Mouse (Mus musculus): ENCODE results near the gene Spata25. TPM values are rescaled to one million over a fixed set of nuclear protein-coding genes. Genes with fewer than 3 reads are reported as not detected.

Spata25 gene
- total RNA-seq (2023) = not detected

DNA sequence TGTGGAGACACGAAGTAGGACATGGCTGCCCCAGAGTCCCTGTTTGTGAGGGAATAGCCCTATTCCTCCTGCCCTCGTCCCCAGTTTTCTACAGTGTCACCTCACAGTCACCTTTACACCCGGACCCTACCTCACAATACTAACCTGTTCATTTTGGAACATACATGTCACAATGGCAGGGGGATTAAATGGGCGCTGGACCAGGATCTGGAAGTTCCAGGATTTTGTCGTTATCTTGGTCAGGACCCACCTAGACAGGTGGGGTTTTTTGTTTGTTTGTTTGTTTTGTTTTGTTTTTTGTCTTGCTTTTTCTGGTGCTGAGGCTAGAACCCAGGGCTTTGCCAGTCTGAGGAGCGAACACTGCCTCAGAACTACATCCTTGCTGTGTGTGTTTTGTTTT, at the start of gene Spata25:
Spata25 (minus strand) TSS at position 101 of the 400 bp plus-strand sequence.

DNA sequence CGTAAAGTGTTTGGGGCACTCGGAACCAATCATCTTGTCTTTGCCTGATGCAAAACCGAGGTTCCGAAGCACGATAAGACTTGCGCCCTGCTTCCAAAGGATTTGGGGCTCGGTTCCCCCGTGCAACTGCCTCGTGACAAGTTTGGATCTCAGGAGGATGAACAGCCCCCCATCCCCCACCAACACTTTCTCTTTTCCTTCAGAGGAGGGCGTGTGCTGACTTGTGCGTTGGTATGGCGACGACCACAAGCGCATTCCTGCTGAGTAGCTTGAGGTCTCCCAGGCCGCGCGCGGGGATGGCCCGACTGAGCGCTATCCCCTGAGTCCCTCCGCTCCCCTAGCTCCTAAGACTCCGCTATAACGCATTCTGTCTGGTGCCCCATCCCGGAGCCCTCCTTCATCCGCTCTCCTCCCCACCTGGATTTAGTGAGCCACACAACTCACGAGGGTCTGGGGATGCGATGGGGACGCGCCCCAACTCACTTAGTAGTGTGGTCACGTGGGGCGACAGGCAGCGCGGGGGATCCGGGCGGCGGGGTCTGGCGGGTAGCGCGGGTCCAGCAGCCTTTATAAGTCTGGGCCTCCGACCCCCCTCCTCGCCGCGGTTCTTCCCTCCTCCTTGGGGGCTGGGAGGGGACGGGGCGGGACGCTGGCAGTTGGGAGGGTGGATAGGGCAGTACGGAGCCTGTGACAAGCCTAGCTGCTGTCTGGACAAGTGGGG, 28.9 kb upstream of the Spata25 start, which contains the start of gene Pltp:
Pltp (minus strand) TSS at position 611 of the 721 bp plus-strand sequence.

DNA sequence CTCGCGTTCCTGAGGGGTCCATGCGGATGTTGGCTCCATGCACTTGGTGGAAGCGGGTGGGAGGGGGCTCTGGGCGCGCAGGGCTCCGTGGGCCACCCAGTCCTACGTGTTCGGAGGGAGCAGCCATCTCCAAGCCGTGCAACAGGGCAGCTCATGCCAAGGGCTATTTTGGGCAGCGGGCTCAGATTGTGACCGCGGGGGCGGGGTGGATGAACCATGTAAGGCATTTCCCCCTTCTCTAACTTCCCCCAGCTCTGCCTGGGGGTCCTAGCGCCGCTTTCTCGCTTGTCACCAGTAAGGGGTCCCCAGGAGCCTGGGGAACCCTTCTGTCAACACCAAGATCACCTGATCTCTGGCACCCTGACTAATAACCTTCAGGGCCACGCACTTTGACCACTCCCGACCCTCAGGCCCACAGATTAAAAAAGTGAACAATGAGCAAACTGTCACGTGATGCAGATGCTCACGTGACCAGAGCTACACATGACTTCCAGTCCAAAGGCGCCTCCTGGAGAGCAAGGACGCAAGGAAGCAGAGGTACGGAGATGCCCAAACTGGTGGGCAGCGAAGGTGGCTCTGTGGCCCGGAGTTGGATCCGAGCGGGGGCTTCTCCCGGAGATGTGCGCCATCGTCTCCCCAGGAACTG, 5.1 kb upstream of the Spata25 start, which contains the start of gene Neurl2:
Neurl2 (minus strand) TSS at position 143 of the 646 bp plus-strand sequence.

DNA sequence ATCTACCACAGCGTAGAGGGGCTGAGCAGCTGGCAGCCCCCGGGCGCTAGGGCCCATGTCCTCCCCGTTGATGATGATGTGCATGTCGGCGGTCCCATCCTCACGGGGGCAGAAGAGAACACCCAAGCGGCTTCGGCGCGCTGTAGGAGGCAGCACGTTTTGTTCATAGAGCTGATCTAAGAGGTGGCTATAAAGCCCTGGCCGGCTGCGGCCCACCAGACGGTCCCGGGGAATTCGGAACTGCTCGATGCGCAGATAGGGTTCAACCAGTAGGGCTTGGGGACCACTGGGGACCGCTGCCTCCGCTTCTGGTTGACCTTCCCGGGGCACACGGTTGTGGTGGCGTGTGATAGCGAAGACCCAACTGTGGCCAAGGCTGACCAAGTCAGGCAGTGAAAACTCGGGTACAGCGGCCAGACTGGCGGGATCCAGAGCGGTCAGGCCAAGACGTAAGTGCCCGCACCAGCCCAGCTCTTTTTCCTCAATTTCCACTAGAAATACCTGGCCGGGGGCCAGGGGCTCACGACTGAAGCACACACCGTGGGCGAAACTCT, 4.5 kb upstream of the Spata25 start, which contains the start of gene Ctsa:
Ctsa (plus strand) TSS at position 126 of the 554 bp plus-strand sequence.

DNA sequence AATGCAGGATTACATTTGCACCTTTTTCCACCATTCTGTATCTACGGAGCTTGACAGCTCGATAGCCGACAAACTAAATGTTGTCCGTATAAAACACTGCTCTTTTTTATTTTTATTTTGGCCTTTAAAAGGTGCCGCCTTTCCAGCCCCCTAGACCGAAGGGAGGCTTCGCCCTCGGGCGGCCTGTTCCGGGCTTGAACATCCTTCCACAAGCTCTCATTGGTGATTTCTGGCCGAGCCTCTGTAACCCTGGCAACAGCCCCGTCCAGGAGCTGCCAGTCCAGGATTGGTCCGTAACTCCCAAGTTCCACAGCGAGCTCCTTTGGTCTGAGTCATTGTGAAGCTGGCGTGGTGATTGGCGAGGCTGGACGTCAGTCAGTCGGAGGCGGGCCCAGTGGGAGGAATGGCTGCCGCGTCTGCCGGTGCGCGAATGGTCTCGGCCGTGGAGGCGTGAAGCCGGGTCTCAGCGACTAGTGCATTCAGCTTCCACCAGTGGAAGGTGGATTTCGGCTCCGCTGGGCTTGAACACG, 5.6 kb downstream of the Spata25 start, which contains the start of gene Zswim1:
Zswim1 (plus strand) TSS at position 51 of the 530 bp plus-strand sequence.

DNA sequence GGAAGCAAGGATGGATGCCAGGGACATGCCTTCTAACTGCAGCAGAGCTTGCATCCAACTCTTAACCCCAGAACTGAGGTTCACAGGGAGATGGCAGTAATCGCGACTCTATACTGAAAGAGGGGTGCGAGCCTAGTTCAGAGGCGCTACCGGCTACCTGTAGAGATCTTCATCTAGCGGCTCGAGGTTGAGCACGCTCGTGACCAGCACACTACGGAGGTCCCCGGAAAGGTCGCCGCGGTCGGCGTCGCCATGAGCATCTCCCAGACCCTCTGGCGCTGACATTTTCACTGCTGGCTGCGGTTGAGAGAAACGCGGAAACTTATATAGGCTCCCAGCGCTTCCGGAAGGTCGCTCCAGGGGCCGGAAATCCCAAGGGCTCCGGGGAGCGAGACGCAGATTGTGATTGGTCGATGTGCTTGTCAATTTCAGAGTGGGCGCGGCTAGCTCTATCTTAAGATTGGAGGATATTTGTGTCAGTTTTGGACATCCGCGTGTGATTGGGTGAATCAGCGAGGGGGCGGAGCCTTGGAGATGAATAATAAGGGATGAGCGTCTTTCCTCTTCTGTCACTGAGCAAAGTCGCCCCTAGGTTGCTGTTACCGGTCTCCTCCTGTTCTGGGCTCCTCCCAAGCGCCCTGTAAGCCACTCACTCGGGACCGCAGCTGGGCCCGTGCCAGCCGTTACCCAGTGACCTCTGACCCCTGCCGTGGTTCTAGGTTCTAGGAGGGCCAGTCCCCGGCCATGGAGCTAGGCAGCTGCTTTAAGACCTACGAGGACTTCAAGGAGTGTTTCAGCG, 23.6 kb downstream of the Spata25 start, which contains the start of the genes Acot8 and Zswim3:
Acot8 (minus strand) TSS at position 350 of the 799 bp plus-strand sequence.
Zswim3 (plus strand) TSS at position 566 of the 799 bp plus-strand sequence.

DNA sequence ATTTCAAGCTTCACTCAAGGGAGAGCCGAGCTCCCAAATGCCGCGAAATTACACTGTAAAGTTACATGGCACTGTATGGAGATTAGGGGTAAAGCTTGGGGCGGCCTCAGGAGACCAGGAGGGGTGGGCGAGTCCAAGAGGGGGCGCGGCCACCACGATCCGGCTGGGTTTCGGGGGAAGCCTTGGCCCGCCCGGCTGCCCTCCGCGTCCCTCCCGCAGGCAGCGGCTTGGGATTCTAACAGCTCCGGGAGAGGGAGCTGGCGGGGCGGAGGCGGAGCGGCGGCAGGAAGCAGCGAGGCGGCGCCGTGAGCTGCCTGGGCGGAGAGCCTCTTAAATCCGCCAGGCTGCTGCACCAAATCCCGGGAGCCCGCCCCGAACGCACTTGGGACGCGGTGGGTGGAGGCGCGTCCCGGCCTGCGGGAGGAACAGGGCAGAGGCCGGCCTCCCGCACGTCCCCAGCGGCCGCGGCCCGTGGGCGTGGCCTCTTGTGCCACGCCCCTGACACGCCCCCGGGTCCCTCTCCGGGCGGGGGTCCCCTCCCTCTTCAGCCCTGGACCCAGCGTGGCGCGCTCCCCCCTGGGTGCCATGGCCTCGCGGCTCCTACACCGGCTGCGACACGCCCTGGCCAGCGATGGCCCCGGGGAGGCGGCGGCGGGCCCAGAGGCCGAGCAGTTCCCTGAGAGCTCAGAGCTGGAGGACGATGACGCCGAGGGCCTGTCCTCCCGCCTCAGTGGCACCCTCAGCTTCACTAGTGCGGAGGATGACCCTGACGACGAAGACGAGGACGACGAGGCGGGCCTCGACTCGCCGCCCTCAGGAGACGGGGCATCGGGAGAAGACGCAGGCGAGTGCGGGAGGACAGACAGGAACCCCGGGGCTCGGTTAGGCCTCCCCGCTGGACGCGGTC, 42.6 kb downstream of the Spata25 start, which contains the start of gene Snx21:
Snx21 (plus strand) TSS at position 343 of the 907 bp plus-strand sequence.

DNA sequence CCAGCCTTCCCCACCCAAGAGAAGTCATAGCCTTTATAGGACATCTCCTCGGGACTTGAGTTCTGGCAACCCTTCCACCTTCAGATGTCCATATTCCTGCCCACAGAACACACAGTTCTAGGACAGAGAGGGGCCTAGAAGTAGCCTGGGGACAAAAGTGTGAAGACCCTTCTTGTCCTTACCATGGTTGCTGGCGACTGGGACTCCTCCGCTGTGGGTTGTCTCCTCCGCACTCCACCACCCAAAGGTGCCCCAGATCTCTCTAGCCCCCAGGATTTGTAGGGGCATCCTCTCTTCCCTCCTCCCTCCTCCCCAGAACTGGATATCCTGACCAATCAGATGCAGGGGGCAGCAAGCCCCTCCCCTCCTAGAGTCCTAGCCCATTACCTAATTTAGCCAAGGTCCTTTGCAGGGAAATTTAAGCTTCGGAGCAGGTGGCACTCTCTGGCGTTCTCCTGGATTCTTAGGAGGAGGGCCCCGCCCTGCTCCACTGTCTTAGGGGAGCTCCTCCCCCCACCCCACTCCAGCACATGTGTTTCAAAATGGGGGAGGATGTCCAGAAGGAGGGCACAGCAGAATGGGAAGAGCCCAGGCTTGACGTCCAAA, 48.8 kb downstream of the Spata25 start, which contains the start of gene Tnnc2:
Tnnc2 (minus strand) TSS at position 487 of the 606 bp plus-strand sequence.

Other genes with a start within 250 kb of the Spata25 start
- gene Wfdc6a, start 243.1 kb downstream of the Spata25 start, total RNA-seq (2023) = not detected
- not detected for gene Eppin, start 234.9 kb downstream of the Spata25 start, total RNA-seq (2023)
- gene Wfdc6b, start 215.0 kb downstream of the Spata25 start, total RNA-seq (2023) = not detected
- not detected for gene Wfdc8, start 214.9 kb downstream of the Spata25 start, total RNA-seq (2023)
- not detected for gene Wfdc16, start 189.7 kb downstream of the Spata25 start, total RNA-seq (2023)
- 10 to 100 TPM in 1 of 2 experiments, 1 to 10 TPM in 1; 8.8 to 13.0 TPM for gene Wfdc10, start 172.5 kb downstream of the Spata25 start, total RNA-seq (2023)
- gene Wfdc9, start 172.0 kb downstream of the Spata25 start, total RNA-seq (2023) = not detected
- gene Wfdc11, start 154.4 kb downstream of the Spata25 start, total RNA-seq (2023) = not detected
- not detected for gene Wfdc13, start 143.4 kb downstream of the Spata25 start, total RNA-seq (2023)
- gene Spint4, start 130.0 kb downstream of the Spata25 start, total RNA-seq (2023) = not detected
- gene Spint5, start 113.2 kb downstream of the Spata25 start, total RNA-seq (2023) = not detected
- gene Wfdc3, start 82.6 kb downstream of the Spata25 start, total RNA-seq (2023) = not detected
- gene Dnttip1, start 82.6 kb downstream of the Spata25 start, total RNA-seq (2023) = 10 to 100 TPM; 32.0 to 40.8 TPM
- 100 to 1,000 TPM; 109 to 112 TPM for gene Ube2c, start 58.6 kb downstream of the Spata25 start, total RNA-seq (2023)
- gene Tnnc2, start 48.6 kb downstream of the Spata25 start, total RNA-seq (2023) = not detected
- 1 to 10 TPM; 2.9 to 3.7 TPM for gene Snx21, start 42.7 kb downstream of the Spata25 start, total RNA-seq (2023)
- gene Acot8, start 23.7 kb downstream of the Spata25 start, total RNA-seq (2023) = 10 to 100 TPM; 47.9 to 53.1 TPM
- gene Zswim3, start 23.4 kb downstream of the Spata25 start, total RNA-seq (2023) = 1 to 10 TPM; 3.1 to 3.2 TPM
- 1 to 10 TPM; 3.2 to 5.0 TPM for gene Zswim1, start 5.9 kb downstream of the Spata25 start, total RNA-seq (2023)
- gene Ctsa, start 4.3 kb upstream of the Spata25 start, total RNA-seq (2023) = 100 to 1,000 TPM; 141 to 211 TPM
- 1 to 10 TPM; 1.7 to 3.7 TPM for gene Neurl2, start 4.9 kb upstream of the Spata25 start, total RNA-seq (2023)
- 1 to 10 TPM; 5.4 to 5.7 TPM for gene Pltp, start 29.2 kb upstream of the Spata25 start, total RNA-seq (2023)
- gene Pcif1, start 50.8 kb upstream of the Spata25 start, total RNA-seq (2023) = 10 to 100 TPM; 55.4 to 63.3 TPM
- 10 to 100 TPM; 31.0 TPM for gene Zfp335, start 83.2 kb upstream of the Spata25 start, total RNA-seq (2023)
- 1,000 to 10,000 TPM; 1,995 to 2,087 TPM for gene Mmp9, start 112.2 kb upstream of the Spata25 start, total RNA-seq (2023)
- 1 to 10 TPM; 5.8 to 7.0 TPM for gene Slc12a5, start 132.3 kb upstream of the Spata25 start, total RNA-seq (2023)
- 10 to 100 TPM; 17.1 to 22.2 TPM for gene Ncoa5, start 206.3 kb upstream of the Spata25 start, total RNA-seq (2023)
- 1 to 10 TPM; 5.8 to 8.5 TPM for gene Cd40, start 227.1 kb upstream of the Spata25 start, total RNA-seq (2023)